Mouse (Mus musculus): Measurements from ENCODE around the gene Gm5485. TPM values are rescaled to one million over a fixed set of nuclear protein-coding genes. Genes with fewer than 3 reads are reported as not detected.

Gene Gm5485
- polyA plus RNA-seq, 1 experiment from 2014 or later, result 0.39 TPM

DNA sequence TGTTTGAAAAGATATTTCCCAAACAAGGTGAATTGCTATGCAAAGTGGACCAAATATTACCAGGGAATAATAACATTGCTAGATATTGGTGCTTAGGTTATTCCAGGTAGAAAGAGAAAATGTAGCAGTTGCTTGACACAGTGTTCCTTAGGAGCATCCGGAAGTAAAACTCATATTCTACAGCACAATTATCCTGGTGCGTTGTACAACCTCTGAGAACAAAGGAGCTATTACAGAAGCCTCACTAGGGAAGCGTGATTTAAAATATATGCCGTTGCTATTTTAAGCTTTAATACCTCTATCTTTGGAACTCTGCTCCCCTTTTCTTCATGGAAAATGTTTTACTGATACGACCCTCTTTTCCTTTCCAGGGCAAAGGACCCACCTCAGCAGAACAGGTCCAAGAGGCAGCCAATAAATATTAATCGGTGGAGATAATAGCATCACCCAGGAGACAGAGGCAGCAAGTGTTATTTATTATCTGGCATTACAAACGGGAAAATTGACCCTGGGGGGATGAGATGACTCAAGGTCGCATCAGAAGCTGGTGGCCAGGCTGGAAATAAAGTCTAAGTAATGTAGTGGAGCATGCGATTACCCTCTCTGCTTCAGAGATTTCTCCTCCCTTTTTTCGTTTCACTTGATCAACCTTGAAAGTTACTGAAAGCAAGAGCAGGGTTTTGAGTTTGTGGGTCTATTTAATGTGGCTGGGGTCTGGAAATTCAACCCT lies 6.4 kb downstream of the Gm5485 start:
- ATAC-seq (replicated peaks; ENCODE audit: low FRiP score, low read depth), result peak; percentile 66; the same call in 1 of the 2 replicates
- H3K4me3 ChIP-seq (replicated peaks; ENCODE audit: low read depth, low read length), result no peak overlapping the region
- no peaks in the 10 kb centered on the region for H3K4me1 ChIP-seq (replicated peaks; ENCODE audit: insufficient read depth, low read length)
- H3K36me3 ChIP-seq (ENCODE audit: insufficient read depth, low read length), result no peaks in the 10 kb centered on the region
- no peak overlapping the region for H3K27ac ChIP-seq
- H3K9ac ChIP-seq (ENCODE audit: low read depth, low read length), result no peak overlapping the region
- H3K27me3 ChIP-seq (ENCODE audit: insufficient read depth, low read length), result no peaks in the 10 kb centered on the region
- 30% methylated on average over 10 of the region's 10 CpGs for WGBS
- no peak overlapping the region for H3K4me2 ChIP-seq (ENCODE audit: low read length)
- no peak for TF ChIP-seq CTCF (IDR thresholded peaks at IDR 0.05; ENCODE audit: low read depth)
- peak; percentile 77 for DNase-seq (ENCODE audit: low spot score)
- no peaks in the 10 kb centered on the region for H3K9me3 ChIP-seq (replicated peaks; ENCODE audit: low read length)

GRCm38 (mm10) chr16:48404009-48404408 lies 8.2 kb downstream of the Gm5485 start:
- H3K4me1 ChIP-seq (replicated peaks; ENCODE audit: insufficient read depth, low read length), result no peaks in the 10 kb centered on the region
- no peak for TF ChIP-seq CTCF (IDR thresholded peaks at IDR 0.05; ENCODE audit: low read depth)
- no peak for ATAC-seq (replicated peaks; ENCODE audit: low FRiP score, low read depth)

GRCm38 (mm10) chr16:48403423-48403822 lies 8.8 kb downstream of the Gm5485 start:
- H3K4me1 ChIP-seq (replicated peaks; ENCODE audit: insufficient read depth, low read length), result no peaks in the 10 kb centered on the region
- H3K9me3 ChIP-seq (replicated peaks; ENCODE audit: low read length), result no peaks in the 10 kb centered on the region
- no peak overlapping the region for H3K4me2 ChIP-seq (ENCODE audit: low read length)
- DNase-seq (ENCODE audit: low spot score) (no peak), ATAC-seq (replicated peaks; ENCODE audit: low FRiP score, low read depth) (no peak)
- no peak overlapping the region for H3K4me3 ChIP-seq (replicated peaks; ENCODE audit: low read depth, low read length)
- TF ChIP-seq CTCF (IDR thresholded peaks at IDR 0.05; ENCODE audit: low read depth), result no peak
- H3K27ac ChIP-seq, result no peak overlapping the region
- no peaks in the 10 kb centered on the region for H3K36me3 ChIP-seq (ENCODE audit: insufficient read depth, low read length)
- no peaks in the 10 kb centered on the region for H3K27me3 ChIP-seq (ENCODE audit: insufficient read depth, low read length)
- no peak overlapping the region for H3K9ac ChIP-seq (ENCODE audit: low read depth, low read length)
- 79% methylated on average over 3 of the region's 3 CpGs for WGBS

More at GRCm38 (mm10) chr16:48404009-48404408, 8.2 kb downstream of the Gm5485 start:
- no peak for DNase-seq (ENCODE audit: low spot score)
- no peaks in the 10 kb centered on the region for H3K36me3 ChIP-seq (ENCODE audit: insufficient read depth, low read length)
- no peak overlapping the region for H3K4me3 ChIP-seq (replicated peaks; ENCODE audit: low read depth, low read length)
- no peak overlapping the region for H3K27ac ChIP-seq
- no peak overlapping the region for H3K9ac ChIP-seq (ENCODE audit: low read depth, low read length)
- no peaks in the 10 kb centered on the region for H3K27me3 ChIP-seq (ENCODE audit: insufficient read depth, low read length)
- no peak overlapping the region for H3K4me2 ChIP-seq (ENCODE audit: low read length)
- H3K9me3 ChIP-seq (replicated peaks; ENCODE audit: low read length), result no peaks in the 10 kb centered on the region

GRCm38 (mm10) chr16:48402963-48403362 lies 9.3 kb downstream of the Gm5485 start:
- WGBS, result 67% methylated on average over 4 of the region's 4 CpGs
- DNase-seq (ENCODE audit: low spot score) (no peak), ATAC-seq (replicated peaks; ENCODE audit: low FRiP score, low read depth) (no peak)
- Histone ChIP-seq H3K4me2 (ENCODE audit: low read length) (no peak overlapping the region), H3K4me3 (replicated peaks; ENCODE audit: low read depth, low read length) (no peak overlapping the region), H3K27ac (no peak overlapping the region), H3K36me3 (ENCODE audit: insufficient read depth, low read length) (no peaks in the 10 kb centered on the region), H3K27me3 (ENCODE audit: insufficient read depth, low read length) (no peaks in the 10 kb centered on the region), H3K4me1 (replicated peaks; ENCODE audit: insufficient read depth, low read length) (no peaks in the 10 kb centered on the region), H3K9me3 (replicated peaks; ENCODE audit: low read length) (no peaks in the 10 kb centered on the region), H3K9ac (ENCODE audit: low read depth, low read length) (no peak overlapping the region)
- no peak for TF ChIP-seq CTCF (IDR thresholded peaks at IDR 0.05; ENCODE audit: low read depth)

DNA sequence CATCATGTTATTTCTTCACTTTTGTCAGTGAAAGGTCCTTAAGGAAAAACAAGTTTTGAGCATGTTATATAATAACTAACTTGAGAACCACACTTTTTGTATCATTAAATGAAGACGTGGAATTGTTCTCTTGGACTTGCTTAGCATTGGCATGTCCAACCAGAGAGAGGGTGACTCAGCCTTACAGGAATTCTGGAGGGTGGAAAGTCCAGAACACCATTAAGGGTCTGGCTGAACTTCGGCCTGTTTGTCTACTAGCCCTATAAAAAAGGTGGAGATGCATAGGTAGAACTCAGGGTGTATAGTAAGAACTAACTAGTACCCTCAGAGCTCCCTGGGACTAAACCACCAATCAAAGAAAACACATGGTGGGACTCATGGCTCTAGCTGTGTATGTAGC lies 16.9 kb downstream of the Gm5485 start:
- TF ChIP-seq CTCF (IDR thresholded peaks at IDR 0.05; ENCODE audit: low read depth), result no peak
- no peak overlapping the region for H3K4me3 ChIP-seq (replicated peaks; ENCODE audit: low read depth, low read length)
- no peaks in the 10 kb centered on the region for H3K9me3 ChIP-seq (replicated peaks; ENCODE audit: low read length)
- H3K27ac ChIP-seq, result no peak overlapping the region
- no peaks in the 10 kb centered on the region for H3K4me1 ChIP-seq (replicated peaks; ENCODE audit: insufficient read depth, low read length)
- H3K27me3 ChIP-seq (ENCODE audit: insufficient read depth, low read length), result no peaks in the 10 kb centered on the region
- DNase-seq (ENCODE audit: low spot score) (no peak), ATAC-seq (replicated peaks; ENCODE audit: low FRiP score, low read depth) (peak; percentile 54; the same call in 1 of the 2 replicates)
- no peak overlapping the region for H3K9ac ChIP-seq (ENCODE audit: low read depth, low read length)
- 77% methylated on average over 2 of the region's 2 CpGs for WGBS
- H3K36me3 ChIP-seq (ENCODE audit: insufficient read depth, low read length), result no peaks in the 10 kb centered on the region
- H3K4me2 ChIP-seq (ENCODE audit: low read length), result no peak overlapping the region

DNA sequence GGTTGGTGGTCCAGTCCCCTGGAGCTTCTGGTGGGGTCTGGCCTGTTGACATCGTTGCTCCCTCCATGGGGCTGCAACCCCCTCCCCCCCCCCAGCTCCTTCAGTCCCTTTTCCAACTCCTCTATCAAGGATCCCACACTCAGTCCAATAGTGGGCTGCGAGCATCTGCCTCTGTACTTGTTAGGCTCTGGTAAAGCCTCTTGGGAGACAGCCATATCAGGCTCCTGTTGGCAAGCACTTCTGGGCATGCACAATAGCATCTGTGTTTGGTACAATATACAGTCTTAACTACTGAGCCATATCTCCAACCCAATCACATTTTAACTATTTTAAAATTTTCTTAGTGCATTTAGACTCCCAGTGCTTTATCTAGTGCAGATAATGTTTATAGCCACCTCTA lies 25.2 kb downstream of the Gm5485 start:
- 81% methylated on average over 2 of the region's 2 CpGs for WGBS
- no peak for TF ChIP-seq CTCF (IDR thresholded peaks at IDR 0.05; ENCODE audit: low read depth)

More for the DNA sequence above, 25.2 kb downstream of the Gm5485 start:
- no peaks in the 10 kb centered on the region for H3K9me3 ChIP-seq (replicated peaks; ENCODE audit: low read length)
- no peaks in the 10 kb centered on the region for H3K36me3 ChIP-seq (ENCODE audit: insufficient read depth, low read length)
- no peak overlapping the region for H3K4me3 ChIP-seq (replicated peaks; ENCODE audit: low read depth, low read length)
- H3K4me1 ChIP-seq (replicated peaks; ENCODE audit: insufficient read depth, low read length), result no peaks in the 10 kb centered on the region
- H3K27me3 ChIP-seq (ENCODE audit: insufficient read depth, low read length), result no peaks in the 10 kb centered on the region
- no peak for ATAC-seq (replicated peaks; ENCODE audit: low FRiP score, low read depth)
- H3K27ac ChIP-seq, result no peak overlapping the region
- H3K9ac ChIP-seq (ENCODE audit: low read depth, low read length), result no peak overlapping the region
- DNase-seq (ENCODE audit: low spot score), result no peak
- no peak overlapping the region for H3K4me2 ChIP-seq (ENCODE audit: low read length)

Measured in kidney, postnatal 0 days (tissue).